Mouse (Mus musculus): Measurements from ENCODE around the gene Agbl1. TPM values are rescaled to one million over a fixed set of nuclear protein-coding genes. Genes with fewer than 3 reads are reported as not detected.
A peak's percentile ranks its signal among the peaks of the same experiment; 100 is the strongest.

The Agbl1 gene
- polyA plus RNA-seq, 1 experiment, result 0.09 TPM

DNA sequence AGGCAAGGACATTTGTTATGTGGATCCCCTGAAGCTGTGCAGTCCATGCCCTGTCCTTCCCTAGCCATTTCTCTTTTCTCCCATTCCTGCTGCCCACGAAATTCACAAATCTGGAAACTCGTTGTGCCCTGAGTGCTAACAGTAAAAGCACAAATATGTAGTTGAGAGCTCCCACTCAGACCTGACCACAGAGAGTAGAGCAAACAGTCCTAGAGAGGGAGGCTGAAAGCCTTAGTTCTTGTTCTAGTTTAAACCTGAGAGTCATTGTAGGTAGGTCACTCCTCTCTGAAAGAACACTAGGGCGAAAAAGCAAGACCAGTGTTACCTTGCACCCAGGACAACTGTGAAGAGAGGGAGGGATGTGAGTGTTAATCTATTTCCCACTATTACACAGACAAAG is 917.8 kb downstream of the Agbl1 start:
- no peak overlapping the region for H3K27ac ChIP-seq (ENCODE audit: insufficient read depth, low read depth, low read length)
- no peaks in the 10 kb centered on the region for H3K4me1 ChIP-seq (ENCODE audit: control insufficient read depth, insufficient read depth, low read length)
- no peak for TF ChIP-seq POLR2A (IDR thresholded peaks at IDR 0.05; ENCODE audit: low read depth, low read length)
- no peak for TF ChIP-seq CTCF (conservative IDR thresholded peaks at IDR 0.05; ENCODE audit: insufficient read depth, insufficient read length, low read depth, low read length)
- no peaks in the 10 kb centered on the region for H3K36me3 ChIP-seq (ENCODE audit: control insufficient read depth, insufficient read depth, low read length)
- DNase-seq, result no peak
- no peaks in the 10 kb centered on the region for H3K27me3 ChIP-seq (replicated peaks; ENCODE audit: control insufficient read depth, insufficient read depth, low read length)
- no peak overlapping the region for H3K4me3 ChIP-seq (ENCODE audit: insufficient read depth, low read depth, low read length)
- 70% methylated on average over 3 of the region's 3 CpGs for WGBS

- no peak for TF ChIP-seq CTCF (conservative IDR thresholded peaks at IDR 0.05; ENCODE audit: insufficient read depth, insufficient read length, low read depth, low read length)
- TF ChIP-seq POLR2A (IDR thresholded peaks at IDR 0.05; ENCODE audit: low read depth, low read length), result no peak
- H3K4me3 ChIP-seq (ENCODE audit: insufficient read depth, low read depth, low read length), result no peak overlapping the region
- no peak for DNase-seq
- H3K4me1 ChIP-seq (ENCODE audit: control insufficient read depth, insufficient read depth, low read length), result no peaks in the 10 kb centered on the region
- no peaks in the 10 kb centered on the region for H3K36me3 ChIP-seq (ENCODE audit: control insufficient read depth, insufficient read depth, low read length)
- H3K27ac ChIP-seq (ENCODE audit: insufficient read depth, low read depth, low read length), result no peak overlapping the region
- WGBS, result 69% methylated on average over 4 of the region's 4 CpGs
- H3K27me3 ChIP-seq (replicated peaks; ENCODE audit: control insufficient read depth, insufficient read depth, low read length), result no peaks in the 10 kb centered on the region
Measured at GRCm38 (mm10) chr7:77148820-77149219, 919.1 kb downstream of the Agbl1 start.

- 87% methylated on average over 2 of the region's 2 CpGs for WGBS
Measured at GRCm38 (mm10) chr7:77149846-77150245, 920.2 kb downstream of the Agbl1 start.

DNA sequence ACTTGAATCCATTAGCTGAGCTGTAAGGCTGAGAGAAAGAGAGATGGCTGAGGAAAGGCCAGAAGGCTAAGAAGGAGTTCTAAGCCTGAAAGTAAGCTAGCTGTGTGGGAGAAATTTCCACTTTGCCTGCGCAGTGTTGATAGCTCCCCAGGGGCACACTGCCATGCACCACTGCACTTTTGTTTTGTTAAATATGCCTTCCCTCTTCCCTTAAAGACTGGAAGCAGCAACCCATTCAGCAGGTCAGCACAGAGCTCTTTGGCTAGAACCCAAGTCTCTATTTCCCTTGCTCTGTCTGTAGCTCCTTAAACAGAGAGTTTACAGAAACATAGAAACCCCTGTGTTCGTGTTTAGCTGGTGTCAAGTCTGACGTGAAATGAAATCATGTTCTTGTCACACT is 922.7 kb downstream of the Agbl1 start:
- 17% methylated on average over 3 of the region's 3 CpGs for WGBS
- H3K36me3 ChIP-seq (ENCODE audit: control insufficient read depth, insufficient read depth, low read length), result no peaks in the 10 kb centered on the region
- TF ChIP-seq CTCF (conservative IDR thresholded peaks at IDR 0.05; ENCODE audit: insufficient read depth, insufficient read length, low read depth, low read length) (no peak), POLR2A (IDR thresholded peaks at IDR 0.05; ENCODE audit: low read depth, low read length) (no peak)
- H3K4me3 ChIP-seq (ENCODE audit: insufficient read depth, low read depth, low read length), result no peak overlapping the region
- no peaks in the 10 kb centered on the region for H3K4me1 ChIP-seq (ENCODE audit: control insufficient read depth, insufficient read depth, low read length)
- H3K27ac ChIP-seq (ENCODE audit: insufficient read depth, low read depth, low read length), result no peak overlapping the region
- no peaks in the 10 kb centered on the region for H3K27me3 ChIP-seq (replicated peaks; ENCODE audit: control insufficient read depth, insufficient read depth, low read length)
- peak; percentile 19 for DNase-seq

More at GRCm38 (mm10) chr7:77149846-77150245, 920.2 kb downstream of the Agbl1 start:
- no peaks in the 10 kb centered on the region for H3K36me3 ChIP-seq (ENCODE audit: control insufficient read depth, insufficient read depth, low read length)
- no peak for DNase-seq
- H3K4me3 ChIP-seq (ENCODE audit: insufficient read depth, low read depth, low read length), result no peak overlapping the region
- no peaks in the 10 kb centered on the region for H3K4me1 ChIP-seq (ENCODE audit: control insufficient read depth, insufficient read depth, low read length)
- H3K27ac ChIP-seq (ENCODE audit: insufficient read depth, low read depth, low read length), result no peak overlapping the region
- no peaks in the 10 kb centered on the region for H3K27me3 ChIP-seq (replicated peaks; ENCODE audit: control insufficient read depth, insufficient read depth, low read length)
- no peak for TF ChIP-seq CTCF (conservative IDR thresholded peaks at IDR 0.05; ENCODE audit: insufficient read depth, insufficient read length, low read depth, low read length)
- no peak for TF ChIP-seq POLR2A (IDR thresholded peaks at IDR 0.05; ENCODE audit: low read depth, low read length)

DNA sequence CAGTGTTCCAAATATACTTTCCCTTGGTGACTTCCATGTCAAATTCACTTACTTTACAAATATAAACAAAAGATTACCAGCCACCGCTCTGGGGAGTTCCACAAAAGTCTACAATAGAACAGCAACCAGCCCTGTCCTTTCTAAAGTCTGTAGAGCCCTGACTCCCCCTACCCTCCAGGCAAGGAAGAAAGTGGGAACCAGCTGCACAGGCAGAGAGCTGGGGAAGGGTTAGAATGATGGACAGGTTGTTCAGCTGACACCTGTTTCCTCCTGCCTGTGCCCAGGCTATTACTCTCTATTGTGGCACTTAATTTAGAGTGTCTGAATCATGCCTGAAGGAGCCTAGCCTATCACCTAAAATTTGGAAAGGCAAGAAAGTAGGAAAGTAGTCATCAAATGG is 923.2 kb downstream of the Agbl1 start:
- no peaks in the 10 kb centered on the region for H3K4me1 ChIP-seq (ENCODE audit: control insufficient read depth, insufficient read depth, low read length)
- no peak for TF ChIP-seq POLR2A (IDR thresholded peaks at IDR 0.05; ENCODE audit: low read depth, low read length)
- TF ChIP-seq CTCF (conservative IDR thresholded peaks at IDR 0.05; ENCODE audit: insufficient read depth, insufficient read length, low read depth, low read length), result no peak
- H3K36me3 ChIP-seq (ENCODE audit: control insufficient read depth, insufficient read depth, low read length), result no peaks in the 10 kb centered on the region
- no peak overlapping the region for H3K4me3 ChIP-seq (ENCODE audit: insufficient read depth, low read depth, low read length)
- no peak for DNase-seq
- H3K27me3 ChIP-seq (replicated peaks; ENCODE audit: control insufficient read depth, insufficient read depth, low read length), result no peaks in the 10 kb centered on the region
- 64% methylated on average over 1 of the region's 1 CpGs for WGBS
- no peak overlapping the region for H3K27ac ChIP-seq (ENCODE audit: insufficient read depth, low read depth, low read length)

GRCm38 (mm10) chr7:77164921-77165320 is 935.2 kb downstream of the Agbl1 start:
- no peaks in the 10 kb centered on the region for H3K27me3 ChIP-seq (replicated peaks; ENCODE audit: control insufficient read depth, insufficient read depth, low read length)
- H3K36me3 ChIP-seq (ENCODE audit: control insufficient read depth, insufficient read depth, low read length), result no peaks in the 10 kb centered on the region
- no peaks in the 10 kb centered on the region for H3K4me1 ChIP-seq (ENCODE audit: control insufficient read depth, insufficient read depth, low read length)
- 83% methylated on average over 1 of the region's 1 CpGs for WGBS
- H3K4me3 ChIP-seq (ENCODE audit: insufficient read depth, low read depth, low read length), result no peak overlapping the region
- TF ChIP-seq POLR2A (IDR thresholded peaks at IDR 0.05; ENCODE audit: low read depth, low read length) (no peak), CTCF (conservative IDR thresholded peaks at IDR 0.05; ENCODE audit: insufficient read depth, insufficient read length, low read depth, low read length) (no peak)
- DNase-seq, result no peak
- no peak overlapping the region for H3K27ac ChIP-seq (ENCODE audit: insufficient read depth, low read depth, low read length)

All from kidney, adult 2 months (tissue).